Mouse (Mus musculus) lung, embryonic 15.5 days (tissue): Measurements from ENCODE around the gene Slc26a8. TPM values are rescaled to one million over a fixed set of nuclear protein-coding genes. Genes with fewer than 3 reads are reported as not detected.

ENCODE experiments used
- ATAC-seq: fragments of 200-750 bp; cut with Nextera tagmentation; 2 replicates; pipeline ENCODE4 v1.8.0; 2017; ENCODE audit warnings: moderate number of reproducible peaks, borderline replicate concordance; ENCODE audit not compliant: low FRiP score, low TSS enrichment; ENCODE audit errors: extremely low read depth
- H3K27ac ChIP-seq: fragments of 300-500 bp; sonication (generic); 2 replicates; pipeline ENCODE4 v1.5.1; 2015; ENCODE audit warnings: moderate library complexity, mild to moderate bottlenecking, inconsistent platforms
- H3K27me3 ChIP-seq: fragments of 300-500 bp; sonication (generic); 2 replicates; pipeline ENCODE4 v1.6.1; 2015; ENCODE audit warnings: inconsistent platforms
- H3K36me3 ChIP-seq: fragments of 300-500 bp; sonication (generic); 2 replicates; pipeline ENCODE4 v1.6.1; 2015; ENCODE audit warnings: inconsistent platforms
- H3K4me1 ChIP-seq: fragments of 300-500 bp; sonication (generic); 2 replicates; pipeline ENCODE4 v1.6.1; 2015; ENCODE audit warnings: inconsistent platforms
- H3K4me2 ChIP-seq: fragments of 300-500 bp; sonication (generic); 2 replicates; pipeline ENCODE4 v1.6.1; 2015; ENCODE audit warnings: inconsistent platforms, mild to moderate bottlenecking, moderate library complexity
- H3K4me3 ChIP-seq: fragments of 300-500 bp; sonication (generic); 2 replicates; pipeline ENCODE4 v1.5.1; 2015; ENCODE audit warnings: mild to moderate bottlenecking, inconsistent platforms
- H3K9ac ChIP-seq: fragments of 300-500 bp; sonication (generic); 2 replicates; pipeline ENCODE4 v1.6.1; 2015; ENCODE audit warnings: inconsistent platforms
- H3K9me3 ChIP-seq: fragments of 300-500 bp; sonication (generic); 2 replicates; pipeline ENCODE4 v1.6.1; 2016; ENCODE audit warnings: inconsistent platforms
- WGBS: fragments of 180-500 bp; shearing (Covaris S2); methylation state at CpG from one replicate; pipeline ENCODE4 v1.1.7; 2015; 5-methylcytosine and 5-hydroxymethylcytosine counted together
- polyA plus RNA-seq: library from polyadenylated mRNA; unstranded; fragments of >200 nt; fragmentation: Nextera tagmentation; extraction: Ambion mirVana; gene quantifications from 2 replicates; pipeline ENCODE4 v1.2.1, GENCODE M21; 2015

The Slc26a8 gene
- polyA plus RNA-seq, 1 experiment from 2014 or later = 0.47 TPM

GRCm38 (mm10) chr17:28635842-28636241 is 54.2 kb downstream of the Slc26a8 start:
- WGBS = 72% methylated on average over 5 of the region's 5 CpGs
- Histone ChIP-seq H3K4me2 (no peak overlapping the region), H3K4me1 (no peaks in the 10 kb centered on the region), H3K27ac (no peak overlapping the region), H3K4me3 (no peak overlapping the region), H3K9me3 (no peaks in the 10 kb centered on the region), H3K27me3 (no peaks in the 10 kb centered on the region), H3K36me3 (no peaks in the 10 kb centered on the region), H3K9ac (no peak overlapping the region)
- no peak for ATAC-seq

DNA sequence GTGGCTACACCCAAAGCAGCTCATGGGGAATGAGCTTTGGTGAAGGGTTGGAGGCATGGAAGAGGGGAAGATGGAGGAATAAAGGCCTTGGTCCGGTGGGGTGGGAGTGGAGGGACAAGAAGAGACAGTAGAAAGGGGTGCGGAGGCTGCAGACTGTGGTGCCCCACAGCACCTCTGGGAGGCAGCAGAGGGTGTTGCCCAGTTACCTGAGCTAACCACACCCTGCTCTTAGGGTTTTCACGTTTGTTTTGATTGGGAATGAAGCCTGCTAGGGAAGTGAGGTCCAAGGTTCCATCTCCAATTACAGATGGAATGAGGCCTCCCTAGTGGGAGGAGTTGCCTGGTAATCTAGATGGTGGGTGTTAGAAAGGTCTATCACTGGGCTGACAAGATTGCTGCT is 60.9 kb downstream of the Slc26a8 start:
- Histone ChIP-seq H3K4me1 (no peaks in the 10 kb centered on the region), H3K36me3 (no peaks in the 10 kb centered on the region), H3K27me3 (no peaks in the 10 kb centered on the region), H3K9me3 (no peaks in the 10 kb centered on the region), H3K27ac (no peak overlapping the region), H3K4me2 (no peak overlapping the region), H3K4me3 (no peak overlapping the region), H3K9ac (no peak overlapping the region)
- no peak for ATAC-seq
- 52% methylated on average over 3 of the region's 3 CpGs for WGBS

- ATAC-seq = no peak
- H3K27me3 ChIP-seq = no peaks in the 10 kb centered on the region
- no peak overlapping the region for H3K9ac ChIP-seq
- no peaks in the 10 kb centered on the region for H3K9me3 ChIP-seq
- 29% methylated on average over 10 of the region's 10 CpGs for WGBS
- no peak overlapping the region for H3K4me3 ChIP-seq
- no peak overlapping the region for H3K27ac ChIP-seq
- H3K36me3 ChIP-seq = no peaks in the 10 kb centered on the region
- no peaks in the 10 kb centered on the region for H3K4me1 ChIP-seq
- H3K4me2 ChIP-seq = no peak overlapping the region
Observed at GRCm38 (mm10) chr17:28628248-28629124, 61.5 kb downstream of the Slc26a8 start.

- H3K9ac ChIP-seq = no peak overlapping the region
- no peak overlapping the region for H3K27ac ChIP-seq
- no peak overlapping the region for H3K4me3 ChIP-seq
- no peaks in the 10 kb centered on the region for H3K27me3 ChIP-seq
- no peak for ATAC-seq
- no peaks in the 10 kb centered on the region for H3K9me3 ChIP-seq
- WGBS = 79% methylated on average over 2 of the region's 2 CpGs
- H3K4me1 ChIP-seq = peaks cover 5% of the 10 kb centered on the region; the same call in 1 of the 2 replicates
- H3K36me3 ChIP-seq = no peaks in the 10 kb centered on the region
- H3K4me2 ChIP-seq = no peak overlapping the region
Observed at GRCm38 (mm10) chr17:28626937-28627336, 63.1 kb downstream of the Slc26a8 start.

GRCm38 (mm10) chr17:28625327-28625726 is 64.7 kb downstream of the Slc26a8 start:
- no peak for ATAC-seq
- Histone ChIP-seq H3K9me3 (no peaks in the 10 kb centered on the region), H3K4me1 (peaks cover 15% of the 10 kb centered on the region), H3K9ac (no peak overlapping the region), H3K4me2 (no peak overlapping the region), H3K4me3 (no peak overlapping the region), H3K36me3 (no peaks in the 10 kb centered on the region; the same call in 1 of the 2 replicates), H3K27me3 (no peaks in the 10 kb centered on the region), H3K27ac (no peak overlapping the region)
- WGBS = 88% methylated on average over 15 of the region's 15 CpGs

DNA sequence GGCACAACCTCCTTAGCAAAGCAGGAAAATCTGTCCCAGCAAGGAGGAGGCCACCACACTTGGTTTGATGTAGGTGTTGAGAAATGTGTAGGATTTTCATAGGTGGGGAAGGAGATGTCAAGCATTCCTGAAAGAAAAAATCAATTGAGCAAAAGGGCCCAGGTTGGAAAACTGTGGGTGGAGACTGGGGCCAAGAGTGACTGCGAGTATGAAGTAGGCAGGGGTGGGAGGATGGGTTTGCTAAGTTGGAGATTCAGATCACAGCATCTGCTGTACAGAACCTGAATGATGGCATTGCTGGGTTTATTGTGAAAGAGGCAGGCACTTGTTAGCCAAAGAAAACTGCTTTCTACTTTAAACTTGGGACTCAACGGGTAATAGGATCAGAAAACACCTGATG is 65.2 kb downstream of the Slc26a8 start:
- WGBS = 65% methylated on average over 2 of the region's 2 CpGs
- ATAC-seq = no peak
- Histone ChIP-seq H3K9me3 (no peaks in the 10 kb centered on the region), H3K9ac (no peak overlapping the region), H3K27me3 (no peaks in the 10 kb centered on the region), H3K36me3 (peaks cover 5% of the 10 kb centered on the region), H3K4me1 (peaks cover 18% of the 10 kb centered on the region), H3K27ac (no peak overlapping the region), H3K4me2 (no peak overlapping the region), H3K4me3 (no peak overlapping the region)

GRCm38 (mm10) chr17:28622300-28622759 is 67.7 kb downstream of the Slc26a8 start, which contains the start of gene Srpk1:
Gene Srpk1, minus strand, starts transcription at chr17:28622709.
- peak within 1 kb of the TSS; percentile 87 for H3K4me2 ChIP-seq
- H3K9me3 ChIP-seq = no peaks in the 10 kb centered on the region
- peaks cover 10% of the 10 kb centered on the region for H3K36me3 ChIP-seq
- no peaks in the 10 kb centered on the region for H3K27me3 ChIP-seq
- 1% methylated on average over 40 of the region's 53 CpGs for WGBS
- H3K9ac ChIP-seq = peak within 1 kb of the TSS; percentile 96
- peak within 1 kb of the TSS; percentile 65 for H3K4me3 ChIP-seq
- peaks cover 30% of the 10 kb centered on the region for H3K4me1 ChIP-seq
- peak; percentile 95 for ATAC-seq
- H3K27ac ChIP-seq = peak within 1 kb of the TSS; percentile 86

DNA sequence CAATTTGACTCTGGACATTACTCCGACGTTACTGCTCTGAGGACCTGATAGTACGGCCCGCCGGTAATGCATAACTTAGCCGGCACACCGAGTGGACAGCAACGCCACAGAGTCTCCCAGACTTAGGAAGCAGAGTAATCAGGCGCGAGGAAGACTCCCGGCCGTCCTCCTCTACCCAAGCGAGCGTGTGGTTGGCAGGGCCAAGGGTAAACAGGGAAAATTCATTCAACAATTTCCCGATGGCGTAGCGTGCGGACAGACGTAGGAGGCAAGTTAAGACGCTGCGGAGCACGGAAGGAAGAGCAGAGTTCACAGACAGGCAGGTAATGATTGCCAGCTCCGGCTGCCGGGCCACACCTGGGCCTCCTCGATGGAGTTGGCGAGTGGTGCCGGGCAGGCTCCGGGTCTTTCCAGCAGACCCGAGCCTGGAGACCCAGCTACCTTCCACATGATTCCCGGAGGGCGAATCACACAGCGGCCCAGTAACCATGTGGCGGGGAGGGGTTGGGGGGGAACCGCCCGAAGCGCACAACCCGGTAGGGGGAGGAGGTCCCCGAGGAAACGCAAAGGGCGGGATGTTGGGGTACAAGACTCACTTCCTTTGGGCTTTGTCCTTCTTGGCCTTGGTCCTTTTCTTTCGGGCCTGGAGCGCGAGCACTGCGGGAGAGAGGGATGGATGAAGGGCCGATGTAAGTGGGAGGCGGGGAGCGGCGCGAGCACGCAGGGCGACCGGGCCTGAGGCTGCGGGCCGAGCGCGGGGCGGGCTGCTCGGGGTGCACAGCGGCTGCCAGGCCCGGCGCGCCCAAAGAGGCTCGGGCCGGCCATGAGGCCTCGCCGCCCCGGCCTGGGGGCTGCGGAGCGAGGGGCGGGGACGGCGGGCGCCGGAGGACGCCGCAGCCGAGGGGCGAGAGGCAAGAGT is 68.4 kb downstream of the Slc26a8 start:
- H3K27ac ChIP-seq = peak overlapping the region; percentile 86
- peak overlapping the region; percentile 96 for H3K9ac ChIP-seq
- H3K4me2 ChIP-seq = peak overlapping the region; percentile 87
- H3K36me3 ChIP-seq = peaks cover 10% of the 10 kb centered on the region
- H3K27me3 ChIP-seq = no peaks in the 10 kb centered on the region
- peak overlapping the region; percentile 65 for H3K4me3 ChIP-seq
- H3K4me1 ChIP-seq = peaks cover 30% of the 10 kb centered on the region
- no peaks in the 10 kb centered on the region for H3K9me3 ChIP-seq
- peak; percentile 70 for ATAC-seq
- WGBS = 3% methylated on average over 73 of the region's 78 CpGs

DNA sequence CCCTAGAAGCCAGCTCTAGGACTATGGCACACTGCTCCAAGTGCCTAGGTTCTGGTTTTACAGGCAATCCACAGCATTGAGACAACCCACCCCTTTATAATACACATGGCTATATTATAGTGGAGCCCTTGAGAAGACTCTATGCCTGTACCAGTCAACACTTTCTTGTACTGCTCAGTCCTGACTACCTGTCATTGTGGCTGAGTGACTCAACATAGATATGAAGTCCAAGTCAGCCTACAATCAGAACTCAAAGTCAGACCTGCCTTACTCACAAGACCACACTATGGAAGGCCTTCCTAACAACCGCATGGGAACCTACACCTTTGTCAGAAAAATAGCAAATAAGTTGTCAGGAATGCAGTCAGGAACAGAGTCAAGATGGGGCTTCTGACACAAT is 71.3 kb downstream of the Slc26a8 start:
- H3K4me1 ChIP-seq = peaks cover 30% of the 10 kb centered on the region
- peaks cover 22% of the 10 kb centered on the region for H3K36me3 ChIP-seq
- no peak overlapping the region for H3K4me3 ChIP-seq
- no peak overlapping the region for H3K9ac ChIP-seq
- no peak overlapping the region for H3K4me2 ChIP-seq
- 93% methylated on average over 1 of the region's 1 CpGs for WGBS
- no peaks in the 10 kb centered on the region for H3K27me3 ChIP-seq
- no peak for ATAC-seq
- H3K9me3 ChIP-seq = no peaks in the 10 kb centered on the region
- H3K27ac ChIP-seq = no peak overlapping the region

- peaks cover 30% of the 10 kb centered on the region for H3K4me1 ChIP-seq
- no peak overlapping the region for H3K4me3 ChIP-seq
- H3K27ac ChIP-seq = no peak overlapping the region
- 70% methylated on average over 7 of the region's 7 CpGs for WGBS
- H3K9ac ChIP-seq = no peak overlapping the region
- ATAC-seq = no peak
- no peaks in the 10 kb centered on the region for H3K9me3 ChIP-seq
- no peak overlapping the region for H3K4me2 ChIP-seq
- H3K27me3 ChIP-seq = no peaks in the 10 kb centered on the region
- peaks cover 23% of the 10 kb centered on the region for H3K36me3 ChIP-seq
Observed at GRCm38 (mm10) chr17:28618124-28618523, 71.9 kb downstream of the Slc26a8 start.

DNA sequence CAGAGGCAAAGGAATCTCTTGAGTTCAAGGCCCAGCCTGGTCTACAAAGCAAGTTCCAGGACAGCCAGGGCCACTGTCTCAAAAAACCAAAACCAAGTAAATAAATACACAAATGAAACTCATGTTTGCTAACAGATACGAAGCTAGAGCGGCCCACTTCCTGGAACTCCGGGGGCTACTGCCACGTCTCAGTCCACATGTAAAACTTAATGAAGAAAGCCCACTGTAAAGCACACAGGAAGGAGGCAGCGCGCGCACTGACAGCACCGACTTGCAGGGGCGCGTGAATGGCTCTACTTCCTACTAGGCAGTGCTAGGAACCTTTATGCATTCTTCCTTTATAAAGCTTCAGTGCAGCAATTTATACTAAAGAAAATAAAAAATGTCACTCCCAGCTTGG is 72.4 kb downstream of the Slc26a8 start:
- 84% methylated on average over 10 of the region's 10 CpGs for WGBS
- Histone ChIP-seq H3K27me3 (no peaks in the 10 kb centered on the region), H3K9ac (no peak overlapping the region), H3K36me3 (peaks cover 23% of the 10 kb centered on the region), H3K4me3 (no peak overlapping the region), H3K4me1 (peaks cover 28% of the 10 kb centered on the region), H3K9me3 (no peaks in the 10 kb centered on the region), H3K4me2 (no peak overlapping the region), H3K27ac (no peak overlapping the region)
- ATAC-seq = no peak
